Mouse (Mus musculus) left cerebral cortex, adult 9 months (tissue): ENCODE measurements around the gene Klra3.
"Not testable (repeated sequence)": the region's sequence is repeated elsewhere in the genome, so short reads cannot be mapped to it uniquely, and the experiment has no call there.

Experiments used
- DNase-seq, 2 experiments: peaks; one replicate each; pipeline ENCODE4 v3.0.0; 2022; ENCODE audit warnings: low spot score in 2 of 2

Gene Klra3

GRCm38 (mm10) chr6:130337411-130337810, at the start of gene Klra3:
Gene Klra3, minus strand, starts transcription at chr6:130337574.
- DNase-seq, result no peak

GRCm38 (mm10) chr6:130386750-130387149, 49.4 kb upstream of the Klra3 start, which contains the start of gene Klra1:
Gene Klra1, minus strand, starts transcription at chr6:130386874.
- no peak for DNase-seq

- DNase-seq, result no peak
Measured at GRCm38 (mm10) chr6:130385803-130386202, 48.4 kb upstream of the Klra3 start.

- no peak for DNase-seq
Measured at GRCm38 (mm10) chr6:130382375-130382774, 45.0 kb upstream of the Klra3 start.

GRCm38 (mm10) chr6:130345381-130345780, 8.0 kb upstream of the Klra3 start:
- not testable (repeated sequence) for DNase-seq

GRCm38 (mm10) chr6:130341973-130342372, 4.6 kb upstream of the Klra3 start:
- DNase-seq, result not testable (repeated sequence)

- no peak for DNase-seq
Measured at GRCm38 (mm10) chr6:130287984-130288649, 49.3 kb downstream of the Klra3 start.

- not testable (repeated sequence) for DNase-seq
Measured at GRCm38 (mm10) chr6:130281828-130282227, 55.5 kb downstream of the Klra3 start, which contains the start of gene Klra10. Gene Klra10, minus strand, starts transcription at chr6:130281928.
